Mouse (Mus musculus) kidney, adult 2 months (tissue): ENCODE data around the gene Cpm. TPM values are rescaled to one million over a fixed set of nuclear protein-coding genes. Genes with fewer than 3 reads are reported as not detected.
"Not testable (repeated sequence)": the region's sequence is repeated elsewhere in the genome, so short reads cannot be mapped to it uniquely, and the experiment has no call there.

Experiments
- DNase-seq: peaks from one replicate; pipeline ENCODE4 v3.0.0; 2021
- H3K27ac ChIP-seq: fragments of 200-500 bp; 2 replicates; pipeline ENCODE4 v1.5.1; 2012; ENCODE audit warnings: low read depth, low read length, control low read depth, inconsistent platforms; ENCODE audit not compliant: insufficient read depth
- H3K27me3 ChIP-seq: fragments of 200-500 bp; replicated peaks from 2 replicates; pipeline ENCODE4 v1.6.1; 2012; ENCODE audit warnings: mild to moderate bottlenecking, moderate library complexity, low read length, inconsistent platforms; ENCODE audit not compliant: control insufficient read depth, insufficient read depth
- H3K36me3 ChIP-seq: fragments of 200-500 bp; 2 replicates; pipeline ENCODE4 v1.6.1; 2012; ENCODE audit warnings: mild to moderate bottlenecking, moderate library complexity, low read length, inconsistent platforms; ENCODE audit not compliant: control insufficient read depth, insufficient read depth
- H3K4me1 ChIP-seq: fragments of 200-500 bp; 2 replicates; pipeline ENCODE4 v1.6.1; 2011; ENCODE audit warnings: low read length; ENCODE audit not compliant: control insufficient read depth, insufficient read depth
- H3K4me3 ChIP-seq: fragments of 200-500 bp; 2 replicates; pipeline ENCODE4 v1.5.1; 2011; ENCODE audit warnings: mild to moderate bottlenecking, low read depth, low read length, control low read depth; ENCODE audit not compliant: insufficient read depth
- CTCF ChIP-seq: fragments of 200-500 bp; conservative IDR thresholded peaks from 2 replicates; pipeline ENCODE4 v1.5.1; 2011; ENCODE audit warnings: low read depth, mild to moderate bottlenecking, control low read depth, low read length, moderate library complexity, mixed read lengths; ENCODE audit not compliant: insufficient read depth, insufficient read length
- POLR2A ChIP-seq: fragments of 200-500 bp; IDR thresholded peaks from one replicate; pipeline ENCODE4 v1.6.1; 2011; ENCODE audit warnings: low read depth, low read length, control low read depth
- WGBS: fragments of 180-500 bp; shearing (Covaris S2); methylation state at CpG from one replicate; pipeline ENCODE4 v1.1.7; 2018; 5-methylcytosine and 5-hydroxymethylcytosine counted together
- polyA plus RNA-seq: library from polyadenylated mRNA; depleted of rRNA; stranded (reverse); fragments of >200 nt; gene quantifications from 2 replicates; pipeline ENCODE4 v1.2.3, GENCODE M21; 2012

Gene Cpm
- polyA plus RNA-seq, 1 experiment: 37.2 TPM

DNA sequence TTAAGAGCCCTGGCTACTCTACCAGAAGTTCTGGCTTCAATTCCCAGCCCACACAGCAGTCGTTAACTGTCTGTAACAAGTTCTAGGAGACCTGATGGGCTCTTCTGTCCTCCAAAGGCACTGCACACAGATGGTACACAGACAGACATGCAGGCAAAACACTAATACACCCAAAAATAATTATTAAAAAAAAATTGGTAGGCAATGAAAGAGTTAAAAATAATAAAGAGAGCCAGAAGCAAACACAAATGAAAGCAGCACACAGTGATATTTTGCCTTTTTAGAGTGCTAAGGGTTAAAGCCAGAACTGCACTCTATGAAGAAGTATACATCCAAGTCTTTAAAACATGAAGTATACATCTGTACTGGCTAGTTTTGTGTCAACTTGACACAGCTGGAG, 71.2 kb downstream of the Cpm start:
- WGBS: 80% methylated on average over 1 of the region's 1 CpGs
- Histone ChIP-seq H3K4me3 (no peak overlapping the region), H3K4me1 (no peaks in the 10 kb centered on the region), H3K27me3 (no peaks in the 10 kb centered on the region), H3K27ac (no peak overlapping the region), H3K36me3 (peaks cover 35% of the 10 kb centered on the region)
- TF ChIP-seq POLR2A (no peak), CTCF (no peak)
- DNase-seq: no peak

- TF ChIP-seq POLR2A: no peak
- TF ChIP-seq CTCF: no peak
- no peaks in the 10 kb centered on the region for H3K4me1 ChIP-seq
- DNase-seq: no peak
- peaks cover 29% of the 10 kb centered on the region for H3K36me3 ChIP-seq
- H3K27me3 ChIP-seq: no peaks in the 10 kb centered on the region
- WGBS: 72% methylated on average over 6 of the region's 6 CpGs
- no peak overlapping the region for H3K4me3 ChIP-seq
- H3K27ac ChIP-seq: no peak overlapping the region
Measured at GRCm38 (mm10) chr10:117701034-117701829, 71.9 kb downstream of the Cpm start.

DNA sequence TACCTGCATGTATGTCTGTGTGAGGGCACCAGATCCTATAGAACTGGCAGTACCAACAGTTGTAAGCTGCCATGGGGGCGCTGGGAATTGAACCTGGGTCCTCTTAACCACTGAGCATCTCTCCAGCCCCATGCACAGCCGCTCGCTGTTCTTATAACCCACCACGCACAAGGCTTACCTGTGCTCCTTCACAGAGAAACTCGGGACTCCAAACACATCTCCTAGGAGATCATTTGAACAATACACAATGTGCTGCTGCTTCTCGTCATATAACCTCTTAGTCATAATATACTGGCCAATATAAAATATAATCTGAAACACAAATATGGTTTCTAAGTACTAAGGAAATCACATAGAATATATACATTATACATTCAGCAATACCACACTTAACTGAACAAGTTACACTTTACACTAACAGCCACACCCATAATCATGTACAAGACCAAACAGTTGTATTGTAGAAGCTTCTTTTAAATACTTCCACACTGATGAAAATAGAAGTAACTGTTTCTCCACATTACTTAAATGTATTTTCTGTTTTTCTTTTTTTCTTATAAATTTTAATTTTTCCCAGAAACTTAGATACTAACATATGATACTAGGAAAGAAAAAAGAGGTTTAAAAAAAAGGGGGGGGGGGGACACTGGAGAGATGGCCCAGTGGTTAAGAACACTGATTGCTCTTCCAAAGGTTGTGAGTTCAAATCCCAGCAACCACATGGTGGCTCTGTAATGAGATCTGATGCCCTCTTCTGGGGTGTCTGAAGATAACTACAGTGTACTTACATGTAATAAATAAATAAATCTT, 72.9 kb downstream of the Cpm start:
- TF ChIP-seq POLR2A: no peak
- no peak for TF ChIP-seq CTCF
- H3K4me1 ChIP-seq: no peaks in the 10 kb centered on the region
- H3K27me3 ChIP-seq: no peaks in the 10 kb centered on the region
- no peak overlapping the region for H3K4me3 ChIP-seq
- no peak overlapping the region for H3K27ac ChIP-seq
- H3K36me3 ChIP-seq: peaks cover 27% of the 10 kb centered on the region
- no peak for DNase-seq
- WGBS: 95% methylated on average over 6 of the region's 6 CpGs

GRCm38 (mm10) chr10:117703506-117703905, 74.2 kb downstream of the Cpm start:
- no peak for DNase-seq
- Histone ChIP-seq H3K27ac (no peak overlapping the region), H3K36me3 (peaks cover 26% of the 10 kb centered on the region), H3K4me3 (no peak overlapping the region), H3K4me1 (no peaks in the 10 kb centered on the region), H3K27me3 (no peaks in the 10 kb centered on the region)
- WGBS: 52% methylated on average over 3 of the region's 3 CpGs
- TF ChIP-seq CTCF (no peak), POLR2A (no peak)

DNA sequence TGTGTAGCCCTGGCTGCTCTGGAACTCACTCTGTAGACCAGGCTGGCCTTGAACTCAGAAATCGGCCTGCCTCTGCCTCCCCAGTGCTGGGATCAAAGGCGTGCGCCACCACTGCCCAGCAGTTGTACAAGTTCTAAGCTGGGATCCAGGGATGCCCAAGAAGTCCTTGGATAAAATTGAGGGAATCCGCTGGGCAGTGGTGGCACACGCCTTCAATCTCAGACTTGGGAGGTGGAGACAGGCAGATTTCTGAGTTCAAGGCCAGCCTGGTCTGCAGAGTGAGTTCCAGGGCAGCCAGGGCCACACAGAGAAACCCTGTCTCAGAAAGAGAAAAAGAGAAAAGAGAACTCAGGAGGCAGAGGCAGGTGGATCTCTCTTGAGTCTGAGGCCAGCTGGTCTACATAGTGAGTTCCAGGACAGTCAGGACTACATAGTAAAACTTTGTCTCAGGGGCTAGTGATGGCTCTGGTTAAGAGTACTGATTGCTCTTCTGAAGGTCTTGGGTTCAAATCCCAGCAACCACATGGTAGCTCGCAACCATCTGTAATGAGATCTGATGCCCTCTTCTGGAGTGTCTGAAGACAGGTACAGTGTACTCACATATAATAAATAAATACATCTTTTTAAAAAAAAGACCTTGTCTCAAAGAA, 75.1 kb downstream of the Cpm start:
- peaks cover 21% of the 10 kb centered on the region for H3K36me3 ChIP-seq
- 96% methylated on average over 6 of the region's 6 CpGs for WGBS

GRCm38 (mm10) chr10:117704964-117705335, 75.7 kb downstream of the Cpm start:
- Histone ChIP-seq H3K4me1 (peaks cover 4% of the 10 kb centered on the region; the same call in 1 of the 2 replicates), H3K27ac (no peak overlapping the region), H3K27me3 (no peaks in the 10 kb centered on the region), H3K36me3 (peaks cover 16% of the 10 kb centered on the region), H3K4me3 (no peak overlapping the region)
- WGBS: 86% methylated on average over 6 of the region's 6 CpGs
- TF ChIP-seq CTCF (no peak), POLR2A (no peak)
- DNase-seq: no peak

More for the DNA sequence above, 75.1 kb downstream of the Cpm start:
- H3K27ac ChIP-seq, H3K27me3 ChIP-seq, H3K4me3 ChIP-seq, DNase-seq, H3K4me1 ChIP-seq: not testable (repeated sequence)

- H3K4me1 ChIP-seq: peaks cover 4% of the 10 kb centered on the region; the same call in 1 of the 2 replicates
- peaks cover 13% of the 10 kb centered on the region for H3K36me3 ChIP-seq
- DNase-seq: no peak
- H3K27ac ChIP-seq: no peak overlapping the region
- no peak for TF ChIP-seq CTCF
- TF ChIP-seq POLR2A: no peak
- H3K4me3 ChIP-seq: no peak overlapping the region
- no peaks in the 10 kb centered on the region for H3K27me3 ChIP-seq
Measured at GRCm38 (mm10) chr10:117705806-117706205, 76.5 kb downstream of the Cpm start.
